Mouse (Mus musculus): ENCODE results near the gene Scn10a. TPM values are rescaled to one million over a fixed set of nuclear protein-coding genes. Genes with fewer than 3 reads are reported as not detected.

The Scn10a gene
- total RNA-seq, 2 experiments from 2014 or later, result not detected

DNA sequence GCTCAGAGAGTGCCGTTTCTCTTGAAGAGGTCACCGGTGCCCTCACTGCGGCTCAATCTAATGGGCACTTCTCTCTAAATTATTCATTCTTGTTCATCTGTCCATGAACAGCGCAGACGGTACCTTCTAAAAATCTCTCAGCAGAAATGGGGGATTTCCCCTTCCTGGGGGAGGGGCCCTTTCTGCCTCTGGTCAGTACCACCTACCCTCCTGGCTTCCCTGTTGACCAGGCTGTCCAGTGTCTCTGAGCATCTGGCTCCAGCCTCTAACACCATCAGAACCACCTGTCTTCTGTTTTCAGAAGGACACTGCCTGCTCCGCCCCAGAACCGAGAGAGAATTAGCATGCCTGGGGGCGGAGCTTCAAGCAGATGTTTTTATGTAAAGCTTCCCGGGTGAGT lies 143.4 kb downstream of the Scn10a start:
- DNase-seq, result no peak

DNA sequence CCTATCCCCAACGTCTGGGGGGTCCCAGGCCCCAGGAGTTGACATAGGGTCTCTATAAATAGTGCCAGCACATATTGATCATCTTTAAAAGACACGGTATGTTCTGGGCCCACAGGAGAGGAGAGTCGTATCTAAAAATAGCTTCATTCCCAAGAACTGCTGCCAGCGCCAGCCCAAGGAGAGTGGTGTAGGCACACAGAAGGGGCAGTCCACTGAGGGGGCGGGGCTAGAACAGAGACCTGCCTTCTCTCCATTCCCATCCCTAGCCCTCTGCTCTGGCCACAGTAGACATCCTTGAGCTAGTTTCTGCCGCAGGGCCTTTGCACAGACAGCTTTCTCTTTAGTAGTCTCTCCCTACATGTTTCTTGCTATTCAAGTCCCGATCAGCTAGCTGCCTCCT lies 144.8 kb downstream of the Scn10a start:
- DNase-seq, result no peak

GRCm38 (mm10) chr9:119573009-119573408 lies 146.1 kb downstream of the Scn10a start:
- DNase-seq, result no peak

DNA sequence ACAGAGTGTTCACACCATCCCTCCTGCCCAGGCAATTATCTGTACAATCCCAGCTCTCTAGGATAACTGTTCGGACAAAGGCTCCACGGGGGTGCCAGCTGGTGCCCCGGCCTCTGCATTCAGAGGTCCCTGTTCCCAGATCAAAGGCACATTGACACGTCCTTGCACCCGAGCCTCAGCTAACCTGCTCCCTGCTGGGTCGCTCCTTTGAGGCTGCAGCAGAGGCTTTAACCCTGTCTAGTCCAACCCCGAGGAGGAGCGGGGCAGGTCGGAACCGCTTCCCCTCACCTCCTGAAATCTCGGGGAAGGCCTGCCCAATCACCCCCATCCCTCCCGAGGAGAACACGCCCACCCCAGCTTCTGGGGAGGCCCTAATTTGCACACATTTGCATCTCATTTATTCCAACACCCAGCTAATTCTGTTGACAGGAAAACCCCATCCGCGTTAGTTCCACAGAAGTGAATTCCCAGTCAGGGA lies 147.7 kb downstream of the Scn10a start:
- DNase-seq, result no peak

GRCm38 (mm10) chr9:119570652-119571051 lies 148.5 kb downstream of the Scn10a start:
- no peak for DNase-seq

- no peak for DNase-seq
Observed at GRCm38 (mm10) chr9:119568732-119569131, 150.4 kb downstream of the Scn10a start.

DNA sequence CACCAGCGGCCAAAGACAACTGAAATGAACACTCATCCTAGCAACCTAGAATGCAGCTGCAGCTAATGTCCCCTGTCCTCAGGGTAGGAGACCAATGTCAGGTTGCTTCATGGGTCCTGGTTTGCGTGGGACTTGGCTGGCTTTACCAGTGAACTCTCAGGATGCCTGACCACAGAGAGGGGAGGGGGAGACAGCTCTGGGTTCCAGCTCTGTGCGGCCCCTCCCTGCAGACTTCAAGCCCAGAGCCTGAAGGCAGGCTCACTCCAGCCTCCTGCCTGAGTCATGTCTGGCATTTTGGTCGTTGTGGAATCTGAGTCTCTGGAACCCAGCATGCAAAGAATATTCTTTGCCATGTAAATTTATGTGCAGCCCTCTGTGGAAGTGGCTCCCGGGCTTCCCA lies 151.3 kb downstream of the Scn10a start:
- no peak for DNase-seq

GRCm38 (mm10) chr9:119566214-119566613 lies 152.9 kb downstream of the Scn10a start:
- DNase-seq, result no peak

DNA sequence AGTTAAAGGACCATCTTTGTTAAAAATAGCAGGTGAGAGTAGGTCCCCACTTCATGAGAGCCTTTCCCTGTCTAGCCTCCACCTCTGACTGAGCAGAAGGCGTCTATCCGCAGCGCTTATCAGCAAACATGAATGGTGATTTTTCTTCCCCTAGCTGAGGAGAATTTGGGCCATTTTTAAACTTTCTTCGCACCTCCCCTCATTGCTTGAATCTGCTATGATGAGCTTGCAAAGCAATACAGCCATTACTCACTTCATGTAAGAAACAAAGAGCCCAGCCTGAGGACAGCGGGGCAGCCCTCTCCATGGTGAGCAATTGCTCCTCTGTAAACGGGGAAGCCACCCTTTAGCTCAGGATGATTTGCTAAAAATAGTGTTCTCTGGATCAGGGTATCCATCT lies 154.3 kb downstream of the Scn10a start:
- DNase-seq, result no peak

DNA sequence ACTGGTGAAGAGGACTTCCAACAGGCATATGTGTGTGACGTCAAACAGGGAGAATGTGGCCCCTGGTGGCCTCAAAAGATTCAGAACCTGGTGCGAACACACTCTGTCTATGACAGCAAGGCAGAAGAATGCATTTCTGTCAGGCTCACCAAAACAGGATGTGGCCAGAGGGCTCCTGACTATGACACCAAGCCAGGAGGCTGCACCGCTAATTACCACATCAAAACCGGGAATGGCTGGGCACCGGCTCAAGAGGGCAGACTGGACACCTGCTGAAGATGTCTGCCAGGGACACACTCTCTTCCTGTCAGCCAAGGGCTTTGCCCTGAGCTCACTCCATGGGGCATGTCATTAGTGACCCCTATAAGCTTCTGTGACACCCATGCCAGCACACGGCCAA lies 155.5 kb downstream of the Scn10a start:
- DNase-seq, result no peak

DNA sequence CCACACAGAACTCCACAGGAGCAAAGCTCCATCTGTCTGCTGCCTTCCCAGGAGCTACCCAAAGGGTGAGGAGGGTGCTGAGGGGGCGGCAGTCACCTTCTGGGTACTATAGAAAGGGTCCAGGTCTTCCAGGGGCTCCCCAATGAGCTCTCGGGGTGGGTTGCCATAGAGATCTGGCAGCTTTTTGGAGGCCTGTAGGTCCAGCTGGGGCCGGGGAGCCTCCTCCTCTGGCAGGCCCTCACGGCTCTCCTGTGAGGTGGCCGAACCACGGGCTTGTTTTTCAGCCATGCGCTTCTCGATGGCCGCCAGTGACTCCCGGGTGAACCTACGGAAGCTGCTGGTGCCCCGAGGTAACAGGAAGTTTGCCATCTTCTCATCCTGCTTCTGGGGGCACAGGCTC lies 156.9 kb downstream of the Scn10a start:
- DNase-seq, result no peak

GRCm38 (mm10) chr9:119561746-119562145 lies 157.4 kb downstream of the Scn10a start:
- DNase-seq, result no peak

DNA sequence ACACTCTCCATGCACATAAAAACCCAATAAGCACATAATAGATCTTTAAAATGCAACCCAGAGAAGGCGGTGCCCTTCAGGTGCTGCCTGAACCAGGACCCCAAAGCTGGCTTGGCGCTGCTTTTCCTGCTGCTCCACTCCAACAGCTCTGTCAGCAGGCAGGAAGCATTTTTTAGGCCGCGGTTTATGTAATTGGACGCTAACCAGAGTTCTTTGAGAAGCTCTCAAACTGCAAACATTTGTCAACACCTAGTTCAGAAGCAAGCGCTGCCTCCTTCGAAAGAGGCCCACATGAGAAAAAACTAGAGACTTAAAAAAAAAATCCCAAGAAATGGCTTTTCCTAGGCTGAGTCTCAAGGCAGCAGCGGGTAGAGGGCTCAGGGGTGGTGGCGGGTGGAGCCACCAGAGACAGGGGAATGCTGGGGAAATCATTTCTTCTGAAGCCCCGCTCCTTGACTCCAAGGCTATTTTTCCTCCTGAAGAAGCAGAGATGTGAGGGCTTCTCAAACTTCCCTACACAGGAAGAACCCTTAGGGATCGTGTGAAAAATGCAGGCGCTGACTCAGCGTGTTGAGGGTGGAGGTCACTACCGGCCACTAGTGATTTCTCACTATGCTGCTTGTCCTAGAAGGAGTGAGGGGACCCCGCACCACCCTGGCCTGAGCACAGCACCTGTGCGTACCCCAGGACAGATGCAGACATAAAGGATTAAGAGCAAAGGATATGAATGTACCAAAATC lies 159.4 kb downstream of the Scn10a start:
- no peak for DNase-seq

Other genes starting within 250 kb of the Scn10a start
- gene Scn5a, start 140.3 kb downstream of the Scn10a start, total RNA-seq (2021), result under 1 TPM; 0.10 TPM
- gene Scn11a, start 106.1 kb upstream of the Scn10a start, total RNA-seq (2021), result under 1 TPM in 1 of 2 experiments, not detected in 1; 0.03 TPM
- gene Wdr48, start 175.6 kb upstream of the Scn10a start, total RNA-seq (2021), result 10 to 100 TPM; 49.1 to 53.8 TPM
- gene Gorasp1, start 218.2 kb upstream of the Scn10a start, total RNA-seq (2021), result 10 to 100 TPM; 23.5 to 31.7 TPM
- under 1 TPM in 1 of 2 experiments, not detected in 1; 0.13 TPM for gene Ttc21a, start 218.3 kb upstream of the Scn10a start, total RNA-seq (2021)

Measured in adrenal gland, postnatal 36 days (tissue).